In genomic region chr2:27724729-27725316, GRCm38 (mm10) we compare ENCODE assay signal across 12 mouse cellular contexts.
"Had no signal": no experiment of that assay in that cellular context is flagged by ENCODE, and none has a peak within 500 bp of the region (broad histone marks: within the 10 kb centered on the region; RNA-seq: fewer than 3 reads in every experiment).

No protein-coding gene starts in this region.

- ATAC-seq: intestine, postnatal 0 days; liver, postnatal 0 days had no signal

- H3K36me3 ChIP-seq: liver, embryonic 13.5 days; neural tube, embryonic 12.5 days had no signal

- H3K27me3 ChIP-seq: liver, embryonic 13.5 days; neural tube, embryonic 12.5 days had no signal

- H3K27ac ChIP-seq: liver, embryonic 13.5 days; macrophage; neural tube, embryonic 12.5 days had no signal

- H3K4me3 ChIP-seq: liver, embryonic 13.5 days; neural tube, embryonic 12.5 days had no signal

- DNase-seq: kidney, adult 8-10 months; kidney, postnatal 36 days; left cerebral cortex, postnatal 4 days; liver, embryonic 13.5 days; liver, postnatal 0 days; midbrain, embryonic 14.5 days; spleen, adult 18-20 months; thymus, adult 2 months; thymus, postnatal 25 days had no signal

- H3K9me3 ChIP-seq: liver, embryonic 13.5 days; neural tube, embryonic 12.5 days had no signal
